Mouse (Mus musculus) retina, postnatal 7 days (tissue): ENCODE measurements around the gene Srrm3.

ENCODE experiments used
- DNase-seq: peaks from one replicate; pipeline ENCODE4 v3.0.0-alpha.2; 2012; ENCODE audit warnings: low read depth, low spot score

Srrm3 gene

DNA sequence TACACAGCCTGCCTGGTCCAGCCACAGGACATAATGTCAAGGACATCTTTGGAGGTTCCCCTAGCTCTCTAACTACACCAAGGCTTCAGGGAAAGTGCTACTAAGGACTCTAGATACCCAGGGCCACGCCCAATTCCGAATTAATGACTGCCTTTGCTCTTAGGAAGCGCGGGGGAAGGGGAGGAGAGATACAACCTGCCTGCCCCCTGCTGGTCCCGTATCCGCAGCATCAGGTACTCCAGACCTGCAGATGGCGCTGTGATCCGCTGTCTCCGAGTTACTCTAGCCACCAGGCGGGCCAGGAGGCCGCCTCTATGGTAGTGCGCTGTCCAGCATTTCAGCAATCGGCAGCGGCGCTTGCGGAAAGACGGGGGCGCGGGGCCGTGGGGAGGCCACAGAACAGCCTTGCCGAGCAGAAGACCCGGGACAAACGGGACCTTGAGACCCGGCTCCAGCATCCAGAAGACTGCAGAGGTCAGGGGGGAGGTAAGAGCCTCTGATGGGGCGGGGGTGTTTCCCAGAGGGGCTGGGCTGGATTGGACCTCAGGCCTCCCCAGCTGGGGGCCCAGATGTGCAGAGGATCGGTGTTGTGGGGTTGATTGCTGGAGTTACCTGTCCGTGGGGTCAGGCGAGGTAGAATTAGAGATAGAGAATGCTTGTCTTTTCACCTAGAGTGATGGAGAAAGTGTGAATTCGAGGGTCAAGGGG is at the start of gene Srrm3:
Srrm3 (plus strand) TSS at position 336 of the 708 bp plus-strand sequence.
- peak; percentile 91 for DNase-seq

DNA sequence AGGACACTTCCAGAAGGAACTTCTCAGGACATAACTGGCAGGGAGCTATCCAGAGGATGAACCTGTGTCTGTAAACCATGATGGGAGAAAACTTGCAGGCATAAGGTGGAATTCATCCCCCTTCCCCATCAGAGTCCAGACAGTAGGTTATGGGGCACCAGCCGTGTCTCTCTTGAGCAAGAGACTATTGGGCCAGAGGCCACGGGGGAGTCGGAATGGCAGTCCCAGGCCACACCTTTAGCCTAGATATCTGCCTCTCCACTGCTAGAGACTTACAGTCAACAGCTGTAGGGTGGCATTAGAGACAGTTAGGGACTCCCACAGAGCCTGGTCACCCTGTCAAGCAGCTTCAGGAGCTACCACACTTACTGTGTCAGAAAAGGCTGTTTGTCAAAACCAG is 44.8 kb upstream of the Srrm3 start:
- no peak for DNase-seq

DNA sequence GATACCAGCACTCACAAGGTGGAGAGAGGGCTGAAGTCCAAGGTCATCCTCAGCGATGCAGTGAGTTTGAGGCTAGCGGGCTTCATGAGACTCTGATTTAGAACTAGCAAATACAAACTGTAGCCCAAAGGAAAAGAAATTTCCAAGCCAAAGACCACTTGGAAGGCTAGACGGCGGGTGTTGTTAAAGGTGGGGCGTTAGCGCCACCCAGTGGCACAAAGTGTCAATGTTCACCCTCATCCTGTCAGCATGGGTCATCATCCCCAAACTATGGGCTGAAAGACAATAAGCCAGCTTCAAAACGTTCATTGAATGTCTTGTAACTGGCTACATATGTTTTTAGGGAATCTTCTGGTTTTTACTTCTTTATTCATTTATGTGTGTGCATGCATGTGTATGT is 43.2 kb upstream of the Srrm3 start:
- peak; percentile 71 for DNase-seq

DNA sequence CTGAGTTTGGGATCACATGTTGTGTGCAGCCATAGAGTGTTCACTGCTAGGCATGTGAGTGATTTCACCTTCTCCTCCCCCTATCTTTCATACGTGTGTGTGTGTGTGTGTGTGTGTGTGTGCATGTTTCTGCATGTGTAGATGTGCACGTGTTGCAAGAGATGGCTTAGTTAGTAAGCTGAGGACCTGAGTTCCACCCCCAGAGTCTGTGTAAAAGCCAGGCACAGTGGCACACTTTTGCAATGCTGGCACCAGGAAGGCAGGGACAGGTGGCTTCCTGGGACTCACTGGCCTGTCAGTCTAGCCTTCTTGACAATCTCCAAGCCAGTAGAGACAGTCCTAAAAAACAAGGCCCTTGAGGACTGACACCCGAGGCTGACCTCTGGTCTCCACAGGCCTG is 41.7 kb upstream of the Srrm3 start:
- DNase-seq = no peak

DNA sequence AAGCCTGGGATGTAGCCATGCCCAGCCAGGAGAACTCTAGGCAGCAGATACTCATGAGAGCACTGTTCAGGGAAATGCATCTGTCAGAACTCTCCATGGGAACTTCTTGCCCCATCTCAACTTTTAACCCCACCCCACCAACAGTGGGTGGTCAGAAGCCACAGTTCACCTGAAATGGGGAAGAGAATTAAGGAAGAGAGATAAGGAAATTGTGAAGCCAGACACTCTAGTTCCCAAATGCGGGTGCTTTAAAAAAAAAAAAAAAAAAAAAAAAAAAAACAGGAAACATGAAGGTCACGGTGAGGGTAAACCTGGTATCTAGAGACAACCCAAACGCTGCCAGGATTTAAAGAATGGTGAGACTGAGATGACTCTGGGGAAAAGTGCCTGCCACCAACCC is 34.2 kb upstream of the Srrm3 start:
- DNase-seq = no peak

DNA sequence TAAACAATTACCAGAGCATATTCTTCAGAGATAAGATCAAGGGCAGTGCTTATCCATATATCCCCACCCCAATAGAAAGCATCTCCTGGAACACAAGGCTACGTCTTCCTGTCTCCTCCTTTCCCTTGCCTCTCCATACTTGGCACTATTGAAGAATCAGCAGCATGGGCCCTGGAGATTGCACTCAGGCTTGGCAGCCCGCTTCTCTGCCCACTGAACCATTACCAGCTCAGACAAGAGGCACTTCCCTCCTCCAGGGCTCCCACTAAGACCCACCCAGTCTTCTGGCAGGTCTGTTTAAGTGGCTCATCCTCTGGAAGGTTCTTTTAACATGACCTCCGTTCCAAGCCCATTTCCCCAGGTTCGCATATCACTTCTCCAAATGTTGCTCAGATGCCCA is 30.1 kb upstream of the Srrm3 start:
- DNase-seq = no peak

DNA sequence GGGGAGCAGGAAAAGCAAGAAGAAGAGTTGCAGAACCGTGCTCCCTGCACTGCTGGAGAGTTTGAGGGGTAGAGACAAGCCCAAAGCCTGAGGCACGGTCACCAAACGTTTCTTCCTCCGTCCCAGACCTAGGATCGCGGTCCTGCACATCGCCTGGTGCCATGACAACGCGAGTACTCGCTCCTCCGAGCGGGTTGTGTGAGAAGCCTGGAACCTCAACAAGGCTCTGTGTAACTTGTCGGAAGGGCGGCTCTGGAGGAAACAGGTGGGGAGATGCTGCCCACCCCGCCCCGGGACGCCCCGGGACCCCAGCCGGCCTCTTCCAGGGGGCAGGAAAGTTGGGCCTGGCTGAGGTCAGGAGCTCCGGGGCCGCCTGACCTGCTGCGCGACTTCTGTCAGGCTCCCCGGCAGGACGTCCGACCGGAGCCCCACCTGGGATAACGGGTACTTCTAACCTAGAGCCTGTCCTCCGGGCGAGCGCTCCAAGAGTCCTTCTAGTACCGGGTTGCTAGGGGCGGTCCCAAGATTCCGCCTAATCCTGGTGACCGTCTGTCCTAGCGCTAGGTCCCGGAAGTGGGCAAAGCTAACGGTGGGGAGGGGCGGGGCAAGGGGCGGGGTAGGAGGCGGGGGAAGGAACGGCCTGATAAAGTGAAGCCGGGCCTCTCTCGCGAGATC is 28.8 kb upstream of the Srrm3 start, which contains the start of gene Styxl1:
Styxl1 (minus strand) TSS at position 590 of the 675 bp plus-strand sequence.
- no peak for DNase-seq

DNA sequence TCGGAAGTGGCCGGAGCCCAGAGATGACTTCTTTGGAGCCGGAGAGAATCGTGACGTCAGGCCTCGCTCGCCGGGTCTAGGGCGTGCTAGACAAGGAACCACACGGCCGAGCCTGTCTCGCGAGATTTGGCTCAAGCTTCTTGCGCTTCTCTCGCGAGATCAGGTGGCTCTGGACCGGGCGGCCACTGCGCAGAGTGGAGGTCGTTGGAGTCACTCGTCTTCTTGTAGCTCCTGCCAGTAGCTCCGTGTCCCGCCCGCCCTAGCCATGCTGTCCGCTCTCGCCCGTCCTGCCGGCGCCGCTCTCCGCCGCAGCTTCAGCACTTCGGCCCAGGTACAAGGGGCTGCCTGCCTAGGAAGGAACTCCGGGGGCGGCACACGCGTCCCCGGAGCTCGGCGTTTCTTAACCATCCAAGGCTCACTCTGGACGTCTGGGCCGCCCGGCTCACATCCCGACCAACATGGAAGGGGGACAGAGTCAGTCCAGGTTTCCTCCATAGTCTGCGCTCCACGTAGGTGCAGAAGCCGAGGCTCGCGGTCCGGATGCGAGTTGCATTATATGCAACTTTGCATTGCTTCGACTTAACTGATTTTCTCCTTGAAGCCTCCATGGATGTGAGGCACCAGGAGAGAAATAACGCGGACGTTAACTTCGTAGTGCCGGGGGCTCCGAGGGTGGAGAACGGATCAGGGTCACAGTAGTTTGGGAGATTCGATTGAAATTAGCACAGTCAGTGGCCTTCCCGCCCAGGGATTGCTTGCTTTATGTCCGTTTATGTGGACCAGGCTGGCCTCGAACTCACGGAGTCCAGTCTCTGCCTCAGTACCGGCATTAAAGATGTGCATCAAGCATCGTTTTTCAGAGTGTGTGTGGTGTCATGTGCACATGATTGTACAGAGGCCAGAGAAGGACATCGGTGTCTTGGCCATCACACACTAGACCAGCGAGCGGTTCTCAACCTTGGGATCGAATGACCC is 27.9 kb upstream of the Srrm3 start, which contains the start of gene Mdh2:
Mdh2 (plus strand) TSS at position 10 of the 975 bp plus-strand sequence.
- DNase-seq = peak; percentile 100

DNA sequence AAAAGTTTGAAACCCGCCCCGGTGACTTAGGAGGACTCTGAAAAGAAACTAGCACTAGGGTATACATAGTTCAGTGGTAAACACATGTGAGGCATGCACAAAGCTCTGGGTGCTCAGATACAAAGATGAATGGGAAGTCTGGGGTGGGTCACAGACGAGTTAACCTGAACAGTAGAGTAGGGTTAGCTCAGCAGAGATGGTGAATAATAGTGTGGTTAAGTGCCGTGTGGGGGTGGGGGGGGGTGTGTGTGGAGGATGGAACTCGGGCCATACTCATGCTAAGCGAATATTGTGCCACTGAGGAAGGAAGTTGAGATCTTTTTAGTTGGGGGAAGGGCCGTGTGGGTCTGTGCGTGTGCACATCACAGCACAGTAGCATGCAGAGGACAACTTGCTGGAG is 26.4 kb upstream of the Srrm3 start:
- no peak for DNase-seq

DNA sequence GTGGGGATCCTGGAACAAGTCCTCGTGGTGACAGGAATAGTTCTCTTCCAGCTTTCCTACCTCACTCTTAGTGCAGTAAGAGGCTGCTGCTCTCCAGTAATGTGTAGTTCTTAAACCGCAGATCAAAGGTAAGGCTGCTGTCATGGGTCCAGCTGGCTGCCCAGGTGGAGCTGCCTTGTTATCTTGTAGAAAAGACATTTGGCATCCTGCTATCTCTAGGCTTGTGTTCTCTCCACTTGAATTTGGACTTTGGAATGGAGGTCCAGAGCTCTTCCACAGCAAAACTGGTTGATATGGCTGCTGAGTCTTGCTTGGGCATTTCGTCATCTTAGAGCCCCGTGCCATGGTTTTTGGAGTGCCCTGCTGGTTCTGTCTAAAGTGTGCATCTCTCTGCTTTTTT is 23.8 kb upstream of the Srrm3 start:
- no peak for DNase-seq

DNA sequence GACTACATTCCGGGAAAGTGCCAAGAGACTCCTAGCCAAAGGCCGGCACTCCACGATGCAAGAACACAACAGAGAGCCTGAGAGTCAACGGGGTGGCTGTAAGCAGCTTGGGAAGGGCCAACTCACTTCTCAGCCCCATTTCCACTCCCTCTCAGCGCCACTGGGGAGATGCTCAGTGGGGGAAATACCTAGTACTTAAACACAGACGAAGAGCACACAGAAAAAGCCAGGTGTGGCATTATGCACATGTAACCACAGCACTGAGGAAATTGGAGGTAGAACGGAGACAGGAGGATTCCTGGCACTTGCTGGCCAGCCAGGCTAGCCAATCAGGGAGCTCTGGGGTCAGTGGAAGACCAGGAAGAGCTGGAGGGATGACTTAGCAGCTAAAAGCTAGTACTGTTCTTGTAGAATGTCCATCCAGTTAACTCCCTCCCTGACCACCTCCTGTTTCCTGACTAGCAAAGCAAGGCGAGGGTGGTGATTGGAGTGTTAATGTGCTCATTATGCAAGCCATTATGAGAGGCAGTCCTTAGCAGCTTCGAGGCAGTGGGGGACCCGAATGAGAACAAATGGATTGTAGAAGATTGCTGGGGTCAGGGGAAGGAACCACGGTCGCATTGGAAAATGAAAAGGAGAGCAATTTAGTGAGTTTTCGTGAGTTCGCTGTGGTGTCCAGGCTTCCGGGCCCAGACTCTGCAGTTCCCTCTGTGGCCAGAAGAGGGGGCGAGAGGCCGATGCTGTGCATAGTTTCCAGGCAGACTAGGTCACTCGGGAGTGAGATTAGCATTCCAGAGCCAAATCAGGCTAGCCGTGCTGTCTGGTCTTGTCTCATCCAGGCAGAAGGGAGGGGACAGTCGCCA is 12.5 kb upstream of the Srrm3 start:
- DNase-seq = peak; percentile 86

DNA sequence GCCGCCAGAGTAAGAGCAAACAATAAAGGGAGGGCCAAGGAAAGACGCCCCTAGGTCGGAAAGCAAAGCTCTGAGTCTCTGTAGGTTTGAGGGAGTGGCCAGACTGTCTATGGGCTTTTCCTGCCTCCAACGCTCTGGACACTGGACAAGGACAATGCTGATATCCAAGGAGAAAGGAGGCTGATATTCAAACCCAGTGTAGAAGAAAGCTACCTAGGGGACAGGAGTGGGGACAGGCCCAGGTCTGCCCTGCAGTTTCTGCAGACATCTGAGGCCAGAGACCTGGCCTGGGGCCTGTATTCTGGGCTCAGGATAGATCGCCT is 11.9 kb upstream of the Srrm3 start:
- DNase-seq = no peak

DNA sequence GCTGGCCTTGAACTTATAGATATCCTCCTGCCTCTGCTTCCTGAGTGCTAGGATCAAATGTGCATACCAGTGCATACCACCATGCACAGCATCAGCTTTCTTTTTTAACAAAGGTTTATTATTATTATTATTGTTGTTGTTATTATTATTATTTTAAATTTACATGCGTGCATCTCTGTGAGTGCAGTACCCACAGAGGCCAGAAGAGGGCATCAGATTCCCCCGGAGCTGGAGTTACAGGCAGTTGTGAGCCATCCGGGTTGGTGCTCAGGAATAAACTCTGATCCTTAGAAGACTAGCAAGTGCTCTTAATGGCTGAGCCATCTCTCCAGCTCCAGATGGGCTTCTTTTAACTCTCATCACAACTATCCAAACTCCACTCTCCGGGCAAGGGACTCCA is 6.9 kb upstream of the Srrm3 start:
- no peak for DNase-seq

DNA sequence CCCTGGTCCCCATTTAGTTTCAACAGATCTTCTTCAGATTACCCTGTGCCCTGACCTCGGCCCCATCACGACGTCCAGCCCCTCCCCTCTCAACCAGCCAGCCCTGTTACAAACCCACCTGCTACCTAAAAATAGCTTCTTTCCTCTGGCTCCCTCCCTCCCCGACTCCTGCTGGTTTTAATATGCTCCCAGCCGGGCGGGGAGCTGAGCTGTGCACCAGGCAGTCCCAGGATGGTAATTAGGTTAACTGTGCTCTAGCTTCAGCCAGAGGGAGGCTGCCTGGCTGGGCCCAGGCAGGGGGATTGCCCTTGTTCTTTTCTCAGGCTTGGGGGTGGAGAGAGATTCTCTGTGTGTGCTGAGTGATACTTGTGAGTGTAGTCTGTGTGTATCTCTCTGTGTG is 5.8 kb upstream of the Srrm3 start:
- DNase-seq = peak; percentile 39

DNA sequence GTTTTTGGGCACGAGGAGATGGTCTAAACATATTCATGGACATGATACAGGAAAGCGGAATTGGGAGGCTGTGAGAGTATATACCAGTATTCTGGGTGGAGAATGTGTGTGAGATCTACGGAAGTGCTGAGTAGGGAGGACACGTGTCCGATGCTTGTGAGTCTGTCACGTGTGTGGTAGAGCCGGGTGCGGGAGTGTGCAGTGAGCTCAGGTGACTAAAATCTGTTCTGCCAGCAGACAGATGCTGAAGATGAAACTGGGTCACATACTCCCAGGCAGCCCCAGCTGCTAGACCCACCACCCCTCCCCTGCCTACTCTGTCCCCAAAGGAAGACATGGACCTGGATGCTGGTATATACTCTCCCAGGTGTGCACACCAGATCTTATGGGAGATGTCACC is 4.0 kb upstream of the Srrm3 start:
- no peak for DNase-seq

DNA sequence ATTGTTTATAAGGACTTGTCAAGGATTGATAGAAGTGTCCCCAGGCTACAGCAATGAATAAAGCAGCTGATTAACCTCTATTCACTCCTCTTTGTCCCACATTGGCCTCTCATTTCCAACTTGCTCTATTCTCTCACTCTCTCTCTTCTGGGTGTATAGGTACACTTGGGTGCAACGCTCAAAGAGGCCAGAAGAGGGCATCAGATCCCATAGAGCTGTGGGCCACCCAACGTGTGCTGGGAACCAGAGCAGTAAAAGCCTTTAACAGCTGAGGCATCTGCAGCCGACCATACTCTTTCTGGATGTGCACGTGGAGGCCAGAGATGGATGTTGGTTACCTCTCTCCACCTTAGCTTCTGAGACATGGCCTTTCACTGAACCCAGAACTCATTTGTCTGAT is 3.6 kb upstream of the Srrm3 start:
- no peak for DNase-seq

DNA sequence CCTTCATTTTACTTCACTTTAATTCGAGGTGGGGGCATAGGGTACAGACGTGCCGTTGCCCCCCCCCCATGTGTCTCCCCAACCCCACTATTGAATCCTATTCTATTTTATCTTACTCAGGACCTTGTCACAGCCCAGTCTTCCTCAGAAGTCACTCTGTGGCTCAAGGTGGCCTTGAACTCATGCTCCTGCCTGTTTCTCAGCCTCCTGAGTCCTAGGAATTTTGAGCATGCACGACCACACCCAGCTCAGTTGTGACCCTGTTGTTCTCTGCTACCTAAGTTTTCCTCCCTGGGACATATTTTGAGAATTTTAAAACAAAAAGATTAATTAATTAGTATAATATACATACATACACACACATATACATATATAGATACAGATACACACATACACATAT is 3.0 kb upstream of the Srrm3 start:
- DNase-seq = no peak

DNA sequence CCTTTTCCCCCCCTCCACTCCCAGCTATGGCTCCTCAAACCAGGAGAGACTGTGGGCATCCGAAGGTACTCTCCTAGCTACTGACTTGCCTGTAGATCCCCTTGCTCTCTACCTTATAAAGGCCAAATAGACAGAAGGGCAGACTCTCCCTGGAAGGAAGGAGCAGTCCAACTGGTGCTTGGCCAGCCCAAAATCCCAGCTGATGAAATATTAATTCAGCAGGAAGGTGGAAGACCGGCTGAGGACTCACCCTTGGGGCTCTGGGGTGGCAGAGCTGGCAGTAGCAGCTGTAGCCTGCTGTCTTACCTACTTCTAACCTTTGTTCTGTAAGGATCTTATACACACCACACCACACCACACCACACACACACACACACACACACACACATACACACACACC is 2.0 kb upstream of the Srrm3 start:
- DNase-seq = no peak

DNA sequence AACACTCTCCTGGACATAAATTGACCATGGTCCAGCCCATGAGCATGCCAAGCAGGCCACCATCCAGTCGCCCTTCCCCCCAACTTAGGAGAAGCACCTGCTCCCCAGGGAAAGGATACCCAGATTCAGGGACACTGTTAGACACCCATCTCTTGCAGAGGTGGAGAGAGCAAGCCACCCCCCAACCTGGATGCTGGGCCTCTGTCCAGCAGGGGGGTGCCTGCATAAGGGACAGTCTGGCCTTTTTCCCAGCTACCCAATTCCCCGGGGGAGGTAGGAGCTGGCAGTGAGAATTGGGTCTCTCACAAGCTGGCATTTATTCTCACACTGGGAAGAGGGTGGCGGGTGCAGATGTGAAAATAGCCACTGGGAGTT is 560 bp downstream of the Srrm3 start:
- DNase-seq = no peak

DNA sequence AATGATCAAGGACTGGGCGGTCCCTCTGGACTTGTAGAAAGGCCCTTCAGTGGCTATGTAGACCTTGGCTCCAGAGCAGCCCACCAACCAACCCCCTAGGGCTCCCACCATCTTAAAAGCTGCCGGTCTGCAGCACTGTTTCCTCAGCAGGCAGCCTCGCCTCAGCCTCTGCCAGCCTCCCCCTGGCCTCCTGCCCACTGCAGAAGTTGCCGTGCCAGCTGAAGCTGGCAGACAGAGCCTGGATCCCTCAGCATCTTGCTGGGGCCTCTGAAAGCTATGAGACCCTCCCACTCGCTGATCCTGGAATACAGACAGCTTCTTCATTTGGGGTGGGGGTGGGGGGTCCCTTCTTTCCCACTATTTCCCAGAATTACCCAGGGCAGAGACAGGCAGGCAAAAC is 6.3 kb downstream of the Srrm3 start:
- no peak for DNase-seq

DNA sequence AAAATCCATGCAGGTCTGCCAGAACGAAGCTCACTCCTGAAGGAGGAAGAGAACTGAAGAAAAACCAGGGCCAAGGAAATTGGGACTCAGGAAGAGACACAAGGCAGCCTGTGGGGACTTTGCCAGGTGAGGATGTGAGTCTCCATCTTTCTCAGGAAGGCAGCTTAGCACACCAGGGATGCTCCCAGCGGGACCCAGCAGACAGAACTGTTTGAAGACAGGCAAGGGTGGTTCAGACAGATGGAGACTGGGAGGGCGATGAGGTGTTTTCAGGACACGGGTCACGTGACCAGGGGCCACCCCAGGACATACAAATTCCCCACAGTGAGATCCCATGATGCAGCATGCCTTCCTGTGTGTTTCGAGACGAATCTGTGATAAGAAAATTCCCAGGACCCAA is 11.8 kb downstream of the Srrm3 start:
- no peak for DNase-seq
